Mouse (Mus musculus) G1E (cell line): Measurements from ENCODE around the gene Ube2c.

Experiments
- CTCF ChIP-seq: IDR thresholded peaks from 2 replicates; pipeline ENCODE4 v1.5.1; 2012; ENCODE audit warnings: low read depth, low read length, inconsistent platforms, mixed read lengths
- POLR2AphosphoS5 ChIP-seq: IDR thresholded peaks from 2 replicates; pipeline ENCODE4 v1.6.1; 2012; ENCODE audit warnings: low read depth, low read length, inconsistent platforms; ENCODE audit not compliant: insufficient replicate concordance

GRCm38 (mm10) chr2:164754105-164754504 lies 15.6 kb upstream of the Ube2c start:
- TF ChIP-seq CTCF (no peak), POLR2AphosphoS5 (no peak)
